Mouse (Mus musculus): ENCODE measurements at regions not wholly inside any gene's neighbourhood (a gene's known extent, or its start where the extent isn't known, plus 50 kb on each side); places are given as distances from the start of the nearest gene placed in this dataset.

DNA sequence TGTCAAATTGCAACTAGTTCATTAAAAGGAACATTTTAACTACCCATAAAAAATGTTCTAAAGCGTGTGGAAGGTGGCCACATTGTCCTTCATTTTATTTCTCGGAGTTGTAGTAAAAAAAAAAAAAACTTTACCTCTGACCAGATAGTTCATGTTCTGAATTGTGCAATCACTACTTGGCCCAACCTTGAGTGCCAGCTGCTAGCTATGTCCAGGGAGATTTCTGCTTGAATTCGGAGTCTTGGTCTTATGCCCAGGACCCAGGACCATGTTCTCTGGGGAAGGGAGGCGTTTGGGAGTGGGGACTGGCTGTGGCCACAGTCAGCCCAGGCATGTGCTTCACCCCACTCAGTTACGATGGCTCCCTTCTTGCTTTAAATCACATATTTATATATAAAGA, 54.9 kb upstream of the Atp1b3 start:
- Histone ChIP-seq H3K4me3 (ENCODE audit: low read length) (no peak overlapping the region), H3K27ac (ENCODE audit: low read length) (no peak overlapping the region), H3K27me3 (ENCODE audit: control insufficient read depth, insufficient read depth, low read depth, low read length) (no peaks in the 10 kb centered on the region), H3K9me3 (ENCODE audit: control insufficient read depth, low read length) (no peaks in the 10 kb centered on the region), H3K4me2 (ENCODE audit: low read depth, low read length) (no peak overlapping the region), H3K9ac (ENCODE audit: low read length) (no peak overlapping the region), H3K4me1 (replicated peaks; ENCODE audit: control insufficient read depth, insufficient read depth, low read length) (peaks cover 8% of the 10 kb centered on the region; the same call in 1 of the 2 replicates), H3K36me3 (ENCODE audit: control insufficient read depth, insufficient read depth, low read length) (no peaks in the 10 kb centered on the region)
- ATAC-seq (ENCODE audit: low read depth) = no peak
- WGBS = 69% methylated on average over 5 of the region's 5 CpGs

DNA sequence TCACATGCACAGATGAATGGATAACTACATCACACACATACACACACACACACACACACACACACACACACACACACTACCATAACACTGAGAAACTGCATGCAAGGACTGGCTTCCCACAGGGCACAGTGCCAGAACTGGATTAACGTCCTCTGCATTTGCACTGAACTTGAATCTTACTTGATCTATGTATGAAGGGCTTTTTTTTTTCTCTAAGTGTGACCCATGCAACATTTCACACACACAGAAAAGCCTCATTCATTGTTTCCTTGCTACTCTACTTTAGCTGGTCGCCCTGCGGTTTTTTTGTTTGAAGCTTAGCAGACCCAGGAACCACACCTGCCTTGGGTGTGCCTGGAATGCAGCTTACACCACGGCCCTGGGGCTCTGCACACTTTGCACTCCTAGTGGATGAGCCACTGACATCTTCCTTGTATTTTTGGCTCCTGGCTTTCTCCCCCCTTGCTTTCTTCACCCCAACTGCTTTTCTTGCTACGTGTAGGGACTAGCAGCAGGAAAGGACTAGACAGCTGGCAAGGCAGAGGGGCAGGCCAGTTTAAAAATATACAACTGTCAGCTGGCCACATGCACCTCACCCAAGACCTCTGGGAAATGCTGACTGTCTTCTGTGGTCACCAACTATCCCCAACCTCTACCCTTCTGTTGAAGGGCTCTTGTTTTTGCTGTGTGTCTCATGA, 51.8 kb upstream of the Atp1b3 start:
- 29% methylated on average over 5 of the region's 5 CpGs for WGBS
- Histone ChIP-seq H3K4me2 (ENCODE audit: low read depth, low read length) (no peak overlapping the region), H3K27ac (ENCODE audit: low read length) (peak overlapping the region; percentile 56)

More for the DNA sequence above, 51.8 kb upstream of the Atp1b3 start:
- H3K9me3 ChIP-seq (ENCODE audit: control insufficient read depth, low read length) = no peaks in the 10 kb centered on the region
- ATAC-seq (ENCODE audit: low read depth) = peak; percentile 69
- no peak overlapping the region for H3K9ac ChIP-seq (ENCODE audit: low read length)
- H3K27me3 ChIP-seq (ENCODE audit: control insufficient read depth, insufficient read depth, low read depth, low read length) = no peaks in the 10 kb centered on the region
- no peaks in the 10 kb centered on the region for H3K36me3 ChIP-seq (ENCODE audit: control insufficient read depth, insufficient read depth, low read length)
- H3K4me1 ChIP-seq (replicated peaks; ENCODE audit: control insufficient read depth, insufficient read depth, low read length) = peaks cover 11% of the 10 kb centered on the region; the same call in 1 of the 2 replicates
- H3K4me3 ChIP-seq (ENCODE audit: low read length) = no peak overlapping the region
